Mouse (Mus musculus): Measurements from ENCODE around the gene Gm10772. TPM values are rescaled to one million over a fixed set of nuclear protein-coding genes. Genes with fewer than 3 reads are reported as not detected.

The Gm10772 gene
- not detected for polyA plus RNA-seq (2015; fragmentation: Illumina TruSeq; extraction: RNeasy Lipid Tissue Mini Kit (QIAGEN cat#74804); ENCODE audit: low read depth, low replicate concordance)

DNA sequence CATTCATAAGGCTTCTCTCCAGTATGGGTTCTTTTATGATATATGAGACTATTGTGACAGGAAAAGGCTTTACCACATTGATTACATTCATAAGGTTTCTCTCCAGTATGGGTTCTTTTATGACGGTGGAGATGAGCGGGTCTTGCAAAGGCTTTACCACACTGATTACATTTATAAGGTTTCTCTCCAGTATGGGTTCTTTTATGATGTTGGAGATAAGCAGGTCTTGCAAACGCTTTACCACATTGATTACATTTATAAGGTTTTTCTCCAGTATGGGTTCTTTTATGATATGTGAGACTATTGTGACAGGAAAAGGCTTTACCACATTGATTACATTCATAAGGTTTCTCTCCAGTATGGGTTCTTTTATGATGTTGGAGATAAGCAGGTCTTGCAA lies at the start of gene Gm10772:
Gm10772 (minus strand) TSS at position 101 of the 400 bp plus-strand sequence.

Other genes starting within 250 kb of the Gm10772 start
- gene Gm10324, start 108.0 kb downstream of the Gm10772 start, polyA plus RNA-seq (2015; fragmentation: Illumina TruSeq; extraction: RNeasy Lipid Tissue Mini Kit (QIAGEN cat#74804); ENCODE audit: low read depth, low replicate concordance), result not detected
- not detected for gene 2410141K09Rik, start 213.5 kb upstream of the Gm10772 start, polyA plus RNA-seq (2015; fragmentation: Illumina TruSeq; extraction: RNeasy Lipid Tissue Mini Kit (QIAGEN cat#74804); ENCODE audit: low read depth, low replicate concordance)

All from brain, adult 10 weeks (tissue).